Mouse (Mus musculus) adrenal gland, postnatal 36 days (tissue): Measurements from ENCODE around the gene Svip. TPM values are rescaled to one million over a fixed set of nuclear protein-coding genes. Genes with fewer than 3 reads are reported as not detected.

Experiments
- DNase-seq, 2 experiments: peaks; one replicate each; pipeline ENCODE4 v3.0.0; 2021; ENCODE audit warnings: mixed read lengths in 1 of 2
- total RNA-seq, 2 experiments: library from RNA; stranded (reverse); gene quantifications; 2 replicates each; pipeline ENCODE4 v1.2.3; 2021

The Svip gene
- total RNA-seq, 2 experiments from 2014 or later, result 20.3 to 26.0 TPM

DNA sequence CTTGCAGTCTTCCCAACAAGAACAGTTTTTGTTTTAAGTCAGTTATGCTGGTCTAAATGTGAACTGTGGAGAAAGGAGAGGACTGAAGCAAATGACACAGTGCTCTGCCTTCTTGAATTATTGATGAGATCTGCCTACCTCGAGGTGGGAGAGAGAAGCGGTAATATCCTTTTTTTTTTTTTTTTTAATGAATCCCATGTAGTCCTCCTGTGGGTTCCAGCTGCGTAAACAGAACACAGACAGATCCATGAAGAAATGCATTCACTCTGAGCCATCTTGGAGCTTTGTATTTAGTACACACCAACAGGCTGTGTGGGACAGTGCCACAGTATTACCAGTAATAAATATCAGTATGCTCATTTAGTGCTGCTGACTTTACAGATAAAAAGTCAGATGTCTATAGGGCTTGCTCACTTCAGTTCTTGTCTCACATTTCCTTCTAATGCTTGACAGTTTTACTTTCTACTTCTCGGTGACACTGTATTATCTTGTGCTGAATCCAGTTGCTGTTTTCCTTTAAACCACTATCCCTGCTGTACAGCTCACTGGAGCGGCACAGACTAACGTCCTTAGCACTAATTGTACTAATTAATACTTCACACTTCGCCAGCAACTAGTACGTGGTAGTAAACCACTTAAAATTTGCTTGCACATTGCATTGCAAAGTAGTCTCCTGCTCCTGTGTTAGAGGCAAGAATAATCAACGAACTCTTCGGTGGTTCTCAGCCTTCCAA, 43.4 kb downstream of the Svip start:
- DNase-seq, result no peak

DNA sequence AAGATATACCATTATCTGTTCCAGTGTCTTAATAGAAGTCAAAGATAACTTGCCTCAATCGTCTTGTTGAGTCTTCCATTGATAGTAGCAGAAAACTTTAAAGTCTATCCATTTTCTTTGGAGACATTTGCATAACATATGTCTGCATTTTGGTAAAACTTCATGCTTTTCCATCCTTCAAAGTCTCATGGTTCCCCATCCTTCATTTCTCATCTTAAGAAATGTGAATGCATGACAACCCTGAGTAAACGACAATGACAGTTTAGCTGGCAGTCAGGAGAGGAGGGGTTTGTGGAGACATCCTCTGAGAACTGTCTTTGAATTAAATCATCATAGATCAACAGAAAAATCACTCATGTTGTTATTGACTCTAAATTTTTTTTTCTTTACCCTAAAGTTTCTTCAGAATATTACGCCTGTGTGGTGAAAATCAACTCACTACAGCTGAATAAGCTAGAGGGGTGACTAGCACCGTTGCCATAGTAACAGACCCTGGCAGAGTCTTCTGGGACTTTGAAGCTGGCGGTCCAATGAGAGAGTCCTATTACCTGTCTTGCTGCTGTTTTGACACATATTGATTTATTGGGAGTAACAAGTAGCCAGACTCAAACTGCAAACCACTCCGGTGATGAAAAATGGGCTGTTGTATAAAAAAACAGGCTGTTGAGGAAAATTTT, 45.0 kb downstream of the Svip start:
- DNase-seq, result no peak

DNA sequence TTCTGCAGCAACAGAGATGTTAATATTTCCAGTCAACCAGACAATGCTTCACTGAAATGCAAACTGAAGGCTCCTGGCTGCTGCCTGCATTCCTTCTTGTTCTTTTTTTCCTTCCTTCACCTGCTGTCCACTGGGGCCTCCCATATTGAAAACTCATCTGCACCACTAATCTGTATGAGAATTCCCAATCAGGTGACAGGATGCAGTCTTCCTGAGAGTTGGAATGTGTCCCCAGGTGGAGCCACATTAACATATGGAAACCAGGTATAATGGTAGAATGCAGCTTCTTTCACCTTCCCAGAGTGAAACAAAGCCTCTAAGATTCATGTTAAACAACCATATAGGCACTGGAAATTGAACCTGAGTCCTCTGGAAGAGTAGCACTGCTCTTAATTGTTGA, 48.1 kb downstream of the Svip start:
- no peak for DNase-seq

DNA sequence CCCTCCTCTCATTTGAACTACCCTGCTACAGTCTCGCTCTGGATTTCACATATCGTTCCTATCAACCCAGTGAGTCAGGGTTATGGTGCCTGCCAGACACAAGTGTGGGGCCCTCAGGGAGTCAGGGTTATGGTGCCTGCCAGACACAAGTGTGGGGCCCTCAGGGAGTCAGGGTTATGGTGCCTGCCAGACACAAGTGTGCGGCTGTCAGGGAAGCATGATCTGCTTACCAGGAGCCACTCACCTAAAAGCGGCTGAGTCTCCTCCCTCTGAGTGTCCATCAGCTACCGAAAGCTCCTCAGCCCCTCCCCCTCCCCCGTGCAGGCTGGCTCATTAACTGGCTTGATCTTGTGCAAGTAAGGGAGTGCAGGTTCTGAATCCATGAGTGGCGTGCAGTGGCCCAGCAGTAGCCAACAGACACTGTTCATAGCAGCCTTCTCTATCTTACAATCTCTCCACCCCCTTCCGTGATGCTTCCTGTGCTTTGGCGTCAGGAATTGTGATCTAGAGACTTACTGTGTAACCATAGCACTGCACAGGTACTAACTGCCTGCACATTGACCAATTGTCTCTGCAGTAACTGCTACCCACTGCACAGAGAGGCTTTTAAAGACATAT, 50.3 kb downstream of the Svip start:
- DNase-seq, result peak in 1 of 2 experiments; percentile 19

Other genes with a start within 250 kb of the Svip start
- 10 to 100 TPM; 41.4 to 54.1 TPM for gene Gas2, start 144.0 kb downstream of the Svip start, total RNA-seq
- 1 to 10 TPM; 7.7 to 8.2 TPM for gene Fancf, start 143.8 kb downstream of the Svip start, total RNA-seq
- not detected for gene 1700015G11Rik, start 9.7 kb upstream of the Svip start, total RNA-seq